Mouse (Mus musculus) kidney, adult 18-20 months (tissue): Measurements from ENCODE around the gene Nup35.

Experiments
- DNase-seq: peaks from one replicate; pipeline ENCODE4 v3.0.0; 2021

The Nup35 gene

GRCm38 (mm10) chr2:80616854-80617737, at the start of gene Nup35, which contains the start of gene Dusp19:
Nup35 (plus strand) TSS chr2:80617236.
Dusp19 (plus strand) TSS chr2:80617045.
- peak; percentile 98 for DNase-seq

- no peak for DNase-seq
Observed at GRCm38 (mm10) chr2:80567411-80567810, 49.6 kb upstream of the Nup35 start.

- no peak for DNase-seq
Observed at GRCm38 (mm10) chr2:80570656-80571055, 46.4 kb upstream of the Nup35 start.

- DNase-seq = no peak
Observed at GRCm38 (mm10) chr2:80577286-80577685, 39.8 kb upstream of the Nup35 start.

GRCm38 (mm10) chr2:80579253-80579891, 37.7 kb upstream of the Nup35 start:
- no peak for DNase-seq

- DNase-seq = peak; percentile 69
Observed at GRCm38 (mm10) chr2:80580311-80580961, 36.6 kb upstream of the Nup35 start.

- DNase-seq = peak; percentile 93
Observed at GRCm38 (mm10) chr2:80581043-80581711, 35.9 kb upstream of the Nup35 start, which contains the start of gene Nckap1. Nckap1 (minus strand) TSS chr2:80581380.

- no peak for DNase-seq
Observed at GRCm38 (mm10) chr2:80582356-80582755, 34.7 kb upstream of the Nup35 start.

GRCm38 (mm10) chr2:80594215-80594918, 22.7 kb upstream of the Nup35 start:
- no peak for DNase-seq

- no peak for DNase-seq
Observed at GRCm38 (mm10) chr2:80596960-80597359, 20.1 kb upstream of the Nup35 start.

- DNase-seq = no peak
Observed at GRCm38 (mm10) chr2:80599850-80600249, 17.2 kb upstream of the Nup35 start.

GRCm38 (mm10) chr2:80600611-80601010, 16.4 kb upstream of the Nup35 start:
- no peak for DNase-seq

GRCm38 (mm10) chr2:80602756-80603155, 14.3 kb upstream of the Nup35 start:
- DNase-seq = no peak

GRCm38 (mm10) chr2:80603771-80604426, 13.1 kb upstream of the Nup35 start:
- no peak for DNase-seq

- no peak for DNase-seq
Observed at GRCm38 (mm10) chr2:80612286-80612685, 4.8 kb upstream of the Nup35 start.

GRCm38 (mm10) chr2:80612796-80613195, 4.2 kb upstream of the Nup35 start:
- DNase-seq = no peak

GRCm38 (mm10) chr2:80618991-80619390, 2.0 kb downstream of the Nup35 start:
- no peak for DNase-seq

GRCm38 (mm10) chr2:80621921-80622320, 4.9 kb downstream of the Nup35 start:
- no peak for DNase-seq

- no peak for DNase-seq
Observed at GRCm38 (mm10) chr2:80624523-80624922, 7.5 kb downstream of the Nup35 start.

GRCm38 (mm10) chr2:80632336-80633026, 15.4 kb downstream of the Nup35 start:
- no peak for DNase-seq
